Mouse (Mus musculus) WW6 (cell line): ENCODE results near the gene Msh4.

Experiments used
- DNase-seq: peaks from one replicate; pipeline ENCODE4 v3.0.0-alpha.2; 2013; ENCODE audit warnings: low read depth, low spot score

Msh4 gene

DNA sequence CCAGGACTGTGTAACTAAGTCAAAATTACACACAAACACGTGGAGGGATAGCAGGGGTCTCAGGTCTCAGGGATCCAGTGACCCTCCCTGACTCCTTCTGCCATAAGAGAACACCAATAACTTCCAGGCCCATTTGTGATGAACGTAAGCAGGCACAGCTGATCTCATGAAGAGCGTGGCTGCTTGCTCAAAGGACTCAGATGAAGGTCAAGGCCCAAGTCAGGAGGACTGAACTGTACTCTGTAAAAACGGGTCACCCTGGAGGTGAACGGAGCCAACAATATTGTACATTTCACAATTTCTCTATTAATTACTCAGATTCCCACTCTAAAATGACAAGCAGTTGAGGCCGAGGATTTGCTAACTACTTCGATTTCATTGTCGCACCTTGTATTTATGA lies 91.9 kb downstream of the Msh4 start:
- DNase-seq = no peak

DNA sequence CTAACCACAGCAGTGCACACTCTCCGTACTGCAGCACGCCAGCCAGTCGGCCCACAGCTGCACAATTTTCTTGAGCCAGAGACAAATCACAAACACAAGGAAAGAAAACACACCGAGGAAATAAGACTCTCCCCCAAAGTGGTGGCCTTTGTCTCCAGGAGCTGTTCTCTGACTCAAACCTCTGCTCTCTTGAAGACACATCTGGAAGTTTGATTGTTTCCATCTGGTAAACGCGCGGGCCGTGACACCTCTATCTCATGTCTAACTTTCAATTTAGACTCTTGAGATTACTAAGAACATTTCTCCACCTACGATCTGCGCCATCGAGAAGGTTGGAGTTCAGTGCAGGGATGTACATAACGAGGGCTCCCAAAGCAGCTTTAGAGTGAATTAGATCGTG lies 97.5 kb downstream of the Msh4 start:
- DNase-seq = no peak

DNA sequence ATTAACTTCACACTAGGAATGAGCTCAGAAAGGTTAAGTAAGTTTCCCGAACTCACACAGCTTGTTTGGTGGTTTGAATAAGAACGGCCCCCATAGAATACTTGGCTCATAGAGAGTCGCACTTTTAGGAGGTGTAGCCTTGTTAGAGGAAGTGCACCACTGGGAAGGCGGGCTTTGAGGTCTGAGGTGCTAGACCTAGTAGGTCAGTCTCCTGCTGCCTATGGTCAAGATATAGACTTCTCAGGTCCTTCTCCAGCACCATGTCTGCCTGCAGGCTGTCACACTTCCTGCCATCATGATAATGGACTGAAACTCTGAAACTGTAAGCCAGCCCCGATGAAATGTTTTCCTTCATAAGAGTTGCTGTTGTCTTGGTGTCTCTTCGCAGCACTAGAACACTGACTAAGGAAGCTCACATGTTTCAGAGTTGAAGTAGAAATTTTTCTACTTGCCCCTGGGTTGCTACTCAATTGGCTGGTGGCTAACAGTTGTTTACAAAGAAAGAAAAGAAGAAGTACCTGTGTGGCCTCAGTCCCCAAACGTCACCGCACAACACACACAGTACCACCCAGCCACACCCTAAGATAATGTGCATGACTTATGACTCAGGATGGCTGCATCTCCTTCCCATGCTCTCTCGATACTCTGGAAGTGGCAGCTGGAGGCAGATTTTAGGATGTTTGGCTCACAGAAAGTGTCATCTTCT lies 98.3 kb downstream of the Msh4 start:
- no peak for DNase-seq
